Mouse (Mus musculus) heart, embryonic 13.5 days (tissue): Measurements from ENCODE around the gene Hoxa2. TPM values are rescaled to one million over a fixed set of nuclear protein-coding genes. Genes with fewer than 3 reads are reported as not detected.

Experiments
- ATAC-seq: fragments of 200-750 bp; cut with Nextera tagmentation; 2 replicates; pipeline ENCODE4 v1.8.0; 2017; ENCODE audit warnings: moderate TSS enrichment; ENCODE audit not compliant: insufficient number of reproducible peaks, low FRiP score, low TSS enrichment; ENCODE audit errors: extremely low read depth
- H3K27ac ChIP-seq: fragments of 300-500 bp; sonication (generic); replicated peaks from 2 replicates; pipeline ENCODE4 v1.5.1; 2015; ENCODE audit warnings: moderate library complexity, mild to moderate bottlenecking, inconsistent platforms
- H3K27me3 ChIP-seq: fragments of 300-500 bp; sonication (generic); replicated peaks from 2 replicates; pipeline ENCODE4 v1.6.1; 2015; ENCODE audit warnings: mild to moderate bottlenecking, inconsistent platforms
- H3K36me3 ChIP-seq: fragments of 300-500 bp; sonication (generic); 2 replicates; pipeline ENCODE4 v1.6.1; 2015; ENCODE audit warnings: mild to moderate bottlenecking, inconsistent platforms
- H3K4me1 ChIP-seq: fragments of 300-500 bp; sonication (generic); 2 replicates; pipeline ENCODE4 v1.6.1; 2015; ENCODE audit warnings: inconsistent platforms
- H3K4me2 ChIP-seq: fragments of 300-500 bp; sonication (generic); 2 replicates; pipeline ENCODE4 v1.6.1; 2015; ENCODE audit warnings: inconsistent platforms, mild to moderate bottlenecking, moderate library complexity
- H3K4me3 ChIP-seq: fragments of 300-500 bp; sonication (generic); 2 replicates; pipeline ENCODE4 v1.5.1; 2015; ENCODE audit warnings: moderate library complexity, mild to moderate bottlenecking, inconsistent platforms
- H3K9ac ChIP-seq: fragments of 300-500 bp; sonication (generic); 2 replicates; pipeline ENCODE4 v1.6.1; 2015; ENCODE audit warnings: inconsistent platforms, mild to moderate bottlenecking, moderate library complexity
- H3K9me3 ChIP-seq: fragments of 300-500 bp; sonication (generic); 2 replicates; pipeline ENCODE4 v1.6.1; 2016; ENCODE audit warnings: inconsistent platforms
- WGBS: fragments of 180-500 bp; shearing (Covaris S2); methylation state at CpG from one replicate; pipeline ENCODE4 v1.1.7; 2015; ENCODE audit warnings: mixed read lengths; 5-methylcytosine and 5-hydroxymethylcytosine counted together
- polyA plus RNA-seq: library from polyadenylated mRNA; unstranded; fragments of >200 nt; fragmentation: Nextera tagmentation; extraction: Ambion mirVana; gene quantifications from 2 replicates; pipeline ENCODE4 v1.2.1, GENCODE M21; 2015

Hoxa2 gene
- polyA plus RNA-seq, 1 experiment from 2014 or later: 2.5 TPM

GRCm38 (mm10) chr6:52185222-52185621 is 20.6 kb upstream of the Hoxa2 start:
- no peak overlapping the region for H3K9ac ChIP-seq
- no peaks in the 10 kb centered on the region for H3K36me3 ChIP-seq
- no peak for ATAC-seq
- no peak overlapping the region for H3K4me3 ChIP-seq
- no peaks in the 10 kb centered on the region for H3K9me3 ChIP-seq
- WGBS: 3% methylated on average over 19 of the region's 19 CpGs
- no peaks in the 10 kb centered on the region for H3K4me1 ChIP-seq
- peak overlapping the region; percentile 26 for H3K4me2 ChIP-seq
- H3K27ac ChIP-seq: no peak overlapping the region
- peaks cover 100% of the 10 kb centered on the region for H3K27me3 ChIP-seq

- no peak overlapping the region for H3K27ac ChIP-seq
- H3K9ac ChIP-seq: no peak overlapping the region
- no peaks in the 10 kb centered on the region for H3K36me3 ChIP-seq
- no peaks in the 10 kb centered on the region for H3K4me1 ChIP-seq
- no peak overlapping the region for H3K4me3 ChIP-seq
- 7% methylated on average over 6 of the region's 6 CpGs for WGBS
- H3K4me2 ChIP-seq: peak overlapping the region; percentile 26
- H3K27me3 ChIP-seq: peaks cover 100% of the 10 kb centered on the region
- no peaks in the 10 kb centered on the region for H3K9me3 ChIP-seq
- ATAC-seq: no peak
Measured at GRCm38 (mm10) chr6:52184668-52185067, 20.0 kb upstream of the Hoxa2 start.

- no peak overlapping the region for H3K4me2 ChIP-seq
- H3K9me3 ChIP-seq: no peaks in the 10 kb centered on the region
- ATAC-seq: no peak
- no peak overlapping the region for H3K4me3 ChIP-seq
- WGBS: 17% methylated on average over 10 of the region's 10 CpGs
- H3K27me3 ChIP-seq: peaks cover 100% of the 10 kb centered on the region
- H3K36me3 ChIP-seq: no peaks in the 10 kb centered on the region
- H3K27ac ChIP-seq: no peak overlapping the region
- H3K4me1 ChIP-seq: no peaks in the 10 kb centered on the region
- H3K9ac ChIP-seq: no peak overlapping the region
Measured at GRCm38 (mm10) chr6:52183311-52184080, 18.9 kb upstream of the Hoxa2 start.

GRCm38 (mm10) chr6:52182793-52183192 is 18.2 kb upstream of the Hoxa2 start:
- Histone ChIP-seq H3K9ac (no peak overlapping the region), H3K36me3 (no peaks in the 10 kb centered on the region), H3K4me1 (no peaks in the 10 kb centered on the region), H3K27ac (no peak overlapping the region), H3K27me3 (peaks cover 100% of the 10 kb centered on the region), H3K4me3 (no peak overlapping the region), H3K9me3 (no peaks in the 10 kb centered on the region), H3K4me2 (no peak overlapping the region)
- 29% methylated on average over 1 of the region's 1 CpGs for WGBS
- ATAC-seq: no peak

- Histone ChIP-seq H3K27ac (no peak overlapping the region), H3K9me3 (no peaks in the 10 kb centered on the region), H3K4me2 (no peak overlapping the region), H3K36me3 (no peaks in the 10 kb centered on the region), H3K4me1 (no peaks in the 10 kb centered on the region), H3K9ac (no peak overlapping the region), H3K27me3 (peaks cover 100% of the 10 kb centered on the region), H3K4me3 (no peak overlapping the region)
- WGBS: 29% methylated on average over 2 of the region's 2 CpGs
- no peak for ATAC-seq
Measured at GRCm38 (mm10) chr6:52182030-52182429, 17.4 kb upstream of the Hoxa2 start.

- H3K27me3 ChIP-seq: peaks cover 100% of the 10 kb centered on the region
- peak overlapping the region; percentile 50; the same call in 1 of the 2 replicates for H3K4me2 ChIP-seq
- peak overlapping the region; percentile 52 for H3K4me3 ChIP-seq
- H3K9ac ChIP-seq: 0 out of 2 replicates have a peak overlapping the region, but pooled peaks have one; percentile 64
- ATAC-seq: no peak
- 0 out of 2 replicates have a peak overlapping the region, but pooled peaks have one; percentile 5 for H3K27ac ChIP-seq
- WGBS: 13% methylated on average over 3 of the region's 3 CpGs
- no peaks in the 10 kb centered on the region for H3K9me3 ChIP-seq
- no peaks in the 10 kb centered on the region for H3K4me1 ChIP-seq
- H3K36me3 ChIP-seq: no peaks in the 10 kb centered on the region
Measured at GRCm38 (mm10) chr6:52180726-52181125, 16.1 kb upstream of the Hoxa2 start.

- peak overlapping the region; percentile 64; the same call in 1 of the 2 replicates for H3K9ac ChIP-seq
Measured at GRCm38 (mm10) chr6:52180213-52180710, 15.6 kb upstream of the Hoxa2 start.

GRCm38 (mm10) chr6:52179690-52180089 is 15.1 kb upstream of the Hoxa2 start:
- H3K36me3 ChIP-seq: no peaks in the 10 kb centered on the region
- no peaks in the 10 kb centered on the region for H3K4me1 ChIP-seq
- peak overlapping the region; percentile 50 for H3K4me2 ChIP-seq
- H3K9me3 ChIP-seq: no peaks in the 10 kb centered on the region
- peak overlapping the region; percentile 64 for H3K9ac ChIP-seq
- H3K27ac ChIP-seq: peak overlapping the region; percentile 8; the same call in 1 of the 2 replicates
- 0% methylated on average over 10 of the region's 10 CpGs for WGBS
- ATAC-seq: no peak
- H3K27me3 ChIP-seq: peaks cover 100% of the 10 kb centered on the region
- H3K4me3 ChIP-seq: peak overlapping the region; percentile 52

More at GRCm38 (mm10) chr6:52180213-52180710, 15.6 kb upstream of the Hoxa2 start:
- peak overlapping the region; percentile 50 for H3K4me2 ChIP-seq
- H3K36me3 ChIP-seq: no peaks in the 10 kb centered on the region
- ATAC-seq: no peak
- peaks cover 100% of the 10 kb centered on the region for H3K27me3 ChIP-seq
- no peaks in the 10 kb centered on the region for H3K4me1 ChIP-seq
- H3K9me3 ChIP-seq: no peaks in the 10 kb centered on the region
- WGBS: 7% methylated on average over 11 of the region's 11 CpGs
- 0 out of 2 replicates have a peak overlapping the region, but pooled peaks have one; percentile 5 for H3K27ac ChIP-seq
- peak overlapping the region; percentile 52 for H3K4me3 ChIP-seq

GRCm38 (mm10) chr6:52178918-52179665 is 14.5 kb upstream of the Hoxa2 start:
- Histone ChIP-seq H3K4me2 (peak overlapping the region; percentile 50), H3K9me3 (no peaks in the 10 kb centered on the region), H3K4me3 (peak overlapping the region; percentile 52), H3K27me3 (peaks cover 99% of the 10 kb centered on the region), H3K36me3 (no peaks in the 10 kb centered on the region), H3K27ac (peak overlapping the region; percentile 8), H3K9ac (peak overlapping the region; percentile 64), H3K4me1 (no peaks in the 10 kb centered on the region)
- no peak for ATAC-seq
- WGBS: 5% methylated on average over 4 of the region's 4 CpGs

GRCm38 (mm10) chr6:52177806-52178205 is 13.2 kb upstream of the Hoxa2 start:
- peak overlapping the region; percentile 50 for H3K4me2 ChIP-seq
- ATAC-seq: no peak
- H3K27me3 ChIP-seq: peaks cover 99% of the 10 kb centered on the region
- H3K9me3 ChIP-seq: no peaks in the 10 kb centered on the region
- peak overlapping the region; percentile 86 for H3K27ac ChIP-seq
- peaks cover 1% of the 10 kb centered on the region for H3K4me1 ChIP-seq
- WGBS: 5% methylated on average over 9 of the region's 9 CpGs
- H3K36me3 ChIP-seq: no peaks in the 10 kb centered on the region
- peak overlapping the region; percentile 79 for H3K9ac ChIP-seq
- H3K4me3 ChIP-seq: peak overlapping the region; percentile 52

GRCm38 (mm10) chr6:52177061-52177735 is 12.6 kb upstream of the Hoxa2 start, which contains the start of gene 5730596B20Rik:
TSS of gene 5730596B20Rik (plus strand) at chr6:52177498.
- Histone ChIP-seq H3K4me1 (peaks cover 7% of the 10 kb centered on the region), H3K4me2 (peak within 1 kb of the TSS; percentile 50), H3K27me3 (peaks cover 99% of the 10 kb centered on the region), H3K9me3 (no peaks in the 10 kb centered on the region), H3K4me3 (peak within 1 kb of the TSS; percentile 52), H3K27ac (peak within 1 kb of the TSS; percentile 86), H3K36me3 (no peaks in the 10 kb centered on the region), H3K9ac (peak within 1 kb of the TSS; percentile 79)
- 2% methylated on average over 36 of the region's 36 CpGs for WGBS
- ATAC-seq: no peak
